Mouse (Mus musculus) left cerebral cortex, adult 18-20 months (tissue): ENCODE data around the gene D17H6S53E. TPM values are rescaled to one million over a fixed set of nuclear protein-coding genes. Genes with fewer than 3 reads are reported as not detected.

Source experiments
- DNase-seq, 2 experiments: peaks; one replicate each; pipeline ENCODE4 v3.0.0; 2021 to 2022; ENCODE audit warnings: low spot score in 2 of 2, mixed read lengths in 1 of 2
- long read RNA-seq, 2 experiments: library from polyadenylated mRNA; stranded (forward); transcript quantifications; one replicate each; pipeline ENCODE4 v2.0.0; 2021
- total RNA-seq, 2 experiments: library from RNA; stranded (reverse); gene quantifications; 2 replicates each; pipeline ENCODE4 v1.2.3; 2021

D17H6S53E gene
- 10 to 100 TPM; 31.5 to 32.2 TPM for total RNA-seq
- long read RNA-seq, experiment 1, partial matches to known transcripts = 0 of 3 reads
- long read RNA-seq, experiment 1, other reads (novel, unspliced or antisense) = 1 of 3 reads
- long read RNA-seq, experiment 2 = 0 reads

DNA sequence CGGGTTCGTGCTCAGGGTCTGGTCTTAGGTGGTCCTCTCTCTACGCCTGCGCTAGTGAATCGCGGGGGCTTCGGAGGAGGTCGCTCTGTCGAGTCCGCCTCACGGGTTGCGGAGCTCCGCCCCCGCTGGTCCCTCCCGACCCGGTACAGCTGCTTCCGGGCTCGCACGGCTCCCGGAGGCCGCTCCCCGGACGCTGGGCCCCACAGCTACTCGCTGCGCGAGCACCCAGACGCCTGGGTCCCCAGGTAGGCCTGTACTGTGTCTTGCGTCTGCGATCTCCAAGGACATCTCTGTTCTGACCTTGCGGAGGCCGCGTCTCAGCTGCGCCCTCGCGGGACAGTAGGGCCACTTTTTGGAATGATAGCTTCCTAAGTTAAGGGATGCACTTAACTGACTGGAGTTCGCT, at the start of gene D17H6S53E:
D17H6S53E (plus strand) TSS at position 168 of the 406 bp plus-strand sequence.
- peak; percentile 59 to 75 for DNase-seq

DNA sequence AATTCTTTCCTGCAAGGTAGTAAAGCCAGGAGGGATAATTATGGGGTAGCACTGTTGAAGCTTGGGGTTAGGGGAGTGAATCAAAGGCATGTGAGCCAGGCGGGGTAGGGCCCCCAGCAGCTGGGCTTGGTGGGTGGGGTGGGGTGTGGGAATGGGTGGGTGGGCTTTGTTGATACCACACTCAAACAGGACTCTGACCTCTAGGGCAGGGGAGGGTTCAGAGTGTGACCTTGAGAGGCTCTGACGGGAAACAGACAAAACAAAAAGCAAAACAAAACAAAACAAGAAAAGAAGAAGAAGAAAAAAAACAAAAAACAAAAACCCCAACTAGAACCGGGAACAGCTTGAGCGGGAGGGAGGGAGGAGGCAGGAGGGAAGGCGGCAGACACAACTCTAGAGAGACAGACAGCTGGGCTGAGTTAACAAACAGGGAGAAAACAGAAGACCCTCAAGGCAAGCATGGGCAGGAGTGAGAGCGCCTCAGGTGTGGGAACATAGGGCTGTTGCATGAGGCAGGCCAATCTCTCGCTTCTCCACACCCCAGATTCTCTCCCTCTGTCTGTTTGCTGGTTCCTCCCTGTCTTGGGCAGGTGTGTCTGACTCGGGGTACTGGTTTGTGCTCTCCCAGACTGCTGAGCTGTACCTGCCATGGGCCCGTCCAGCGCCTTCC, 49.5 kb upstream of the D17H6S53E start, which contains the start of gene Ly6g6e:
Ly6g6e (plus strand) TSS at position 396 of the 670 bp plus-strand sequence.
- DNase-seq = no peak

GRCm38 (mm10) chr17:35077285-35077684, 48.9 kb upstream of the D17H6S53E start:
- no peak for DNase-seq

DNA sequence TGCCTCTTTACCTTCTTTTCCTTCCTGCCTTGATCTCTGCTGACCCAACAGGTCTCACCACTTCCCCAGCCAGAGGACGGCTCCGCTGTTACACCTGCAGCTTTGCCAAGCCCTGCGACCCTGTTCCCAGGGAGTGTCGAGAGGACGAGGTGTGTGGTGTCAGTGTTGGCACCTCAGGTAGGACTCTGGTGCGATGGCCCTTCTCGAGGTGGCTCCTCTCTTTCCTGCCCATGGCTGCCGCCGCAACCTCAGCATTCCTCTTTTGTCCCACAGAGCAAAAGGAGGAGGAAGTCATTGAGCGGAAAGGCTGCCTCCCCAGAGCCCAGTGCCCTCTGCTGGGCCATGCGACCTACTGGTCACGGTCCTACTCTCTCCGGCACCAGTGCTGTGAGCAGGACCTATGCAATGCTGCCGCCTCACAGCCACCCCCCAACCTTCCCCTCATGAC, 48.4 kb upstream of the D17H6S53E start, which contains the start of gene Ly6g6d:
Ly6g6d (minus strand) TSS at position 280 of the 448 bp plus-strand sequence.
- DNase-seq = no peak

DNA sequence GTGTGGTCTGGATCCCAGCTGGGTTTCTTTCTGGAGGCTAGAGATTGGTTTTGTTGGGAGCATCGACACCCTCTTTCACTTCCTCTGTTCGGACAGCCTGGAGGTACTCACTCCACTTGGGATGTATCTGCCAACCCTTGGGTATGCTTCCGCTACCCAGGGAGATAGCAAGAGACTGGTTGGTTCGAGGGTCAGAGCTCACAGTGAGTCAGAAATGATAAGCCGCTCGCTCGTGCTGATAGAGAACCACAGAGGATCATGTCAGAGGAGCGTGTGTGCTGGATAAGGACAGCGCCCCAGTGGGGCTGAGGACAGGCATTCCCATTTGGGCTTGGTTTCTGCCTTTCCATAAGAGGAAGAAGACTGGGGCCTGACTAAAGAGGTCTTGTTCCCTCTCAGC, 46.4 kb upstream of the D17H6S53E start:
- DNase-seq = no peak

DNA sequence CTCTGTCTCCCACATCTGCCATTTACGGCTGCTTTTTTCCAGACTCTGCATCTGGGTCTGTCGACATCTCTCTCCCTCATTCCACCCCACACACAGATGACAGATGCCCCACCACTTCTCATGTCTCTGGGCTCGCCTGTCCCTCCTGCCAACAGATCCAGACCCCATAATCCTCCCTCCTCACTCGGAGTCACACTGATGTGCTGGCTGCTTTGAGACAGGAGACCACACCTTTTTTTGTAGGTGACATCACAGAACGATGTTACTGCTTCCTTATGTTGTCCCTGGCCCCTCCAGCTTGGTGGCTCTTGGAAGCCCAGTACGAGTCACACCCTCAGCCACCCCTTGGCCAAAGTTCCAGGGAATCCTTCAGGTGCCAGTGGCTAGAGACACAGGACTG, 45.9 kb upstream of the D17H6S53E start:
- no peak for DNase-seq

- DNase-seq = no peak
These were observed 45.5 kb upstream of the D17H6S53E start for GRCm38 (mm10) chr17:35080710-35081109.

DNA sequence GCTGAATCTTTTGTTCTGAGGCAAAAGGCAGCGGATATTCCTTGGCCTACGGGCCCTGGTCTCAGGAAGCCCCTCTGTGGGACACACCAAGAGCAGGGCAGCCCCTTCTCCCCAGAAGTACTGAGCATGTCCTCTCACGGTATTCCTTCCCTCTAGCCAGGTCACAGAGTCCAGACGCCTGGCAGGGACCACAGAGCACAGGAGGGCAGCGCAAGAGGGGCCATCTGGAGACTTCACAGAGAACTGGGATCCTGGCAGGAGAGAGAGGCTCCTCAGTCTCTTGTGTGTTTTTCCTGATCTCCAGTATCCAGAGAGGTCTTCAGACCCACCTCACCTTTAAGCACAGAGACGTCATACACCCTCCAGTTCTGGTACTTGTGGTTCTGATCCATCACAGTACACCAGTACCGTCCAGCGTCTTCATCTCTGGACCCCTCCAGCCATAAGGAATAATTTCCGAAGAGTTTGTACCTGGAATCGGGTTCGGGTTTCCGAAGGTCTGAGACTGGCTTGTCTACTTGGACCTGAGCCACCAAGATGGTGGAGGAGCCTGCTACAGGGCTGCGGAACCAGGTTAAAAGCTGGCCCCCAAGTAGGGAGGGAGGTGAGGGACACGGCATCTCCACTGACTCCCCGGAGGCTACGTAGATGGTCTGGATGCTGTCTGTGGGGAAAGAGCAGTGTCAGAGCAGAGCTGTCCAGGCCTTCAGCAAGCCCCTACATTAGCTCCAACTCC, 43.2 kb upstream of the D17H6S53E start:
- no peak for DNase-seq

DNA sequence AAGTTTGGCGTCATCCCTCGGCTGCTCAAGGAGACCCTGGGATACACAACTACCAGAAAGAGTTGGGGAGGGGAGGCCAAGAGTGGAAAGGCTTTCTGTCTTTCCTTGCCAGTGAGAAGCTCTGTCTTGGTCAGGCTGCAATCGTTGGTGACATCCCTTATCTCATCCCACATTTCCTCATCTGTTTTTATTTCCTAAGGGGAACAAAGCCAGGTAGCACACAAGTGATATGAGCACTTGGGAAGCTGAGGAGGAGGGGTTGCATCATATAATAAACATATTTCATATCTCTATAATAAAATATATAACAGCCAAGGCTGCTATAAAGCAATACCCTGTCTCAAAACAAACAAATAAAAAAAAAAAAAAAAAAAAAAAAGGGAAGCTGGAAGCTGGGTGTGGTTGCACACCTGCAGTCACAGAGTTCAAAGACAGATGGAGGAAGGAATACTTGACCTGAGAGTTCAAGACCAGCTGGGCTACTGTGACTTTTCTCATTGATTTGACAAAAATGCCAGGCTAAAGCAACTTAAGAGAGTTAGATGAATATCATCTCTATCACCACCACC, 42.2 kb upstream of the D17H6S53E start:
- no peak for DNase-seq

GRCm38 (mm10) chr17:35085208-35085865, 40.8 kb upstream of the D17H6S53E start, which contains the start of gene Ly6g6f:
Gene Ly6g6f (minus strand): TSS chr17:35085610.
- no peak for DNase-seq

- DNase-seq = no peak
These were observed 38.0 kb upstream of the D17H6S53E start for GRCm38 (mm10) chr17:35088151-35088550.

DNA sequence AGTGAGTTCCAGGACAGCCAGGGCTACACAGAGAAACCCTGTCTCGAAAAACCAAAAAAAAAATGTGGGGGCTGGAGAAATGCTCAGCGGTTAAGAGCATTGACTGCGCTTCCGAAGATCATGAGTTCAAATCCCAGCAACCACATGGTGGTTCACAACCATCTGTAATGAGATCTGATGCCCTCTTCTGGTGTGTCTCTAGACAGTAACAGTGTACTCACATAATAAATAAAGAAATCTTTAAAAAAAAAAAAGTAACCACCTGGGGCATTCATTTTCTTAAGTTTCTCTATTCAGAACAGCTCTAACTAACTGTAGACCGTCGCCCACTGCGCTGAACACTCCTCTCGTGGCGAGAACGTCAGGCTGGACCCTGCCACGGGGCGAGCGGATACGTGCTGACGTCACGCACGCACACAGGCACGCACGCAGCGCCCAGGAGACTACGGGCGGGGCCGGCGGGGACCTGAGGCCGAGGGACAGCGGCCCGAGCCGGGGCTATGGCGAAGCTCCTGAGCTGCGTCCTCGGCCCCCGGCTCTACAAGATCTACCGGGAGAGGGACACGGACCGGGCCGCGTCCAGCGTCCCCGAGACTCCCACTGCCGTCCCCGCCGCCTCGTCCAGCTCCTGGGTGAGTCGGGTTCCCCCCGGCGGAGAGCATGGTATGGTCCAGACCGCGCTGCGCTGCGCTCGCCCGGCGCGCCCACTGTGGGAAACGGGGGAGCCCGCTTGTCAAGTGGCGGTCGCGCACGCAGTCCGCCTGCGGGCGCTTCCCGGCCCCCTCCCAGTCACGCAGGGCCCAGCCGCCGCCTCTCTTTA, 37.1 kb upstream of the D17H6S53E start, which contains the start of gene Abhd16a:
Abhd16a (plus strand) TSS at position 439 of the 820 bp plus-strand sequence.
- DNase-seq = peak; percentile 92 to 96

DNA sequence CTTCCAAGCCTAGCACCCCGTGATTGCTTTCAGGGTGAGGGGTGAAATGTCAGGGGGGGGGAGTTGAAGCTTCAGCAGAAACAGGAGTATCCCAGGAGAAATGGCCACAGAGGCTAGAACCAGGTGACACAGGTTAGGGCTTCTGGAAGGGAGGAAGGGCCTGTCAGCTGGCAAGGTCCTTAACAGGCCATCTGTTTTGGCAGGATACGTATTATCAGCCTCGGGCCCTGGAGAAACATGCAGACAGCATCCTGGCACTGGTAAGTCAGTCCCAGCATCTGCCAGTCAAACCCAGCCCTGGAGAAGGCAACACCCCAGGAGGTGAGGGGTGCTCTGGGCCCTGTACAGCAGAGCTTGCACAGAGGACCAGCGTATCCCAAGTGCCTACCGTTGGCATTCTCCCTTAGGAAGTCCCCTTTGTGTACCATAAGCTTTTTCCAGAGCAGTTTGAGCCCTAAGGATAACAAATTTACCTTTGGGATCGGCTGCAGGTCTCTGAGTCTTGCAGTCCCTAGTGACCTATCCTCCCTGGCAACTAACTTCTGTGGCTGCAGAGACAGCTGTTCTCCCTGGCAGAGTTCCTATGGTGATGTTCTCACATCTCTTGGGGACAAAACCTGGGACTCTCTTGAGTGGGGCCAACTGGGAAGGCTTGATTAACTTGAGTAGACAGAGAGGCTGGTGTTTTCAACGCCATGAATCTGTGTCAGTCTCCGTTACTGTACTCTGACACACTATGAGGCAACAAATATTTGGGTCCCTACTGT, 35.8 kb upstream of the D17H6S53E start:
- DNase-seq = no peak

DNA sequence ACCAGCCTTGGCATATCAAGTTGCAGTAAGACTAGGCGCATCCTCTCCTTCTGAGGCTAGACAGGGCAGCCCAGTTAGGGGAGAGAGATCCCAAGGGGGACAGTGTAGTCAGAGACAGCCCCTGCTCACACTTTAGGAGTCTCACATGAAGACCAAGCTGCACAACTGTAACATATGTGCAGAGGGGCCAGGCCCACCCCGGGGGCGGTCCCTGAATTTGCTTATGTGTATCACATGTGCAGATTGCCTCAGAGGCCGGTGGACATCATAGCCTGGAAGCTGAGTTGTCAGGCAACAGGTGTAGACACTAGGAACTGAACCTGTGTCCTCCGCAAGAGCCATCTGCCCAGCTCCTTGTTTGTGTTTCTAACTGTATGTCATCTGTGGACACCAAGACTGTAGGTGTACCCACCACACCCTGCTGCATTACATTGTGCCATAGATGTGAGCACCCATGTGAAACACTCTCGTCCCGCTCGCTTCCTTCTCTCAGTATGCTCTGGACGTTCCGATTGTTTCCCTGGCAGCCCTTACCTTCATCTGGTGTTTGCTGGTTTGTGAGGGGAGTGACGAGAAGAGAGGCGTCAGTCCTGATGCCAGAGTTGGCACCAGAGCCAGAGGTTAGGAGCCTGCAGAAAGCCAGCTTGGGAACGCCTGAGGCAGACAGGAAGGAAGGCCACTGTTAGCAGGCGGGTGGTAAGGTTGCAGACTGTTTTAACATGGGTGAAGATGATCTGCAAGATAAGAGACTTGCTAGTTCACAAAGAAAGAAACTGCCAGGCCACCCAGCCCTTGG, 33.6 kb upstream of the D17H6S53E start:
- DNase-seq = no peak

- no peak for DNase-seq
These were observed 31.5 kb upstream of the D17H6S53E start for GRCm38 (mm10) chr17:35094475-35095365.

DNA sequence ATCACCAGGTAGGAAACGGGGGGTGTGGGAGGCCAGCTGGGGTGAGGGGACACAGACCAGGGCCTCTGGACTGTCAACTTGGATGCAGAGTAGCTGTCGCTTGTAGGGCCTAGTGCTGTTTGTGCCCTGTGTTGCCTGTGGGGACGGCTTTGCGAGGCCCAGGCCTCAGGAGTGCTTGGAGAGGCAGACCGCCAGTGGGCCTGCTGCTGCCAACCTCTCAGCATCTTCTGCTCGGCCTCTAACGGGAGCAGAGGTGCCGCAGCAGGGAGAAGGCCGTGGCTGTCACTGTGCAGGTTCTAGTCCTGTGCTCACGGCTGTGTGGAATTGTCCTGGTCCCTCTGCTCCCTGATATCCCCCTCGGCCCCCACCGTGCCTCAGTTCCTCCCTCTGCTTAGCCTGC, 29.6 kb upstream of the D17H6S53E start:
- DNase-seq = no peak

DNA sequence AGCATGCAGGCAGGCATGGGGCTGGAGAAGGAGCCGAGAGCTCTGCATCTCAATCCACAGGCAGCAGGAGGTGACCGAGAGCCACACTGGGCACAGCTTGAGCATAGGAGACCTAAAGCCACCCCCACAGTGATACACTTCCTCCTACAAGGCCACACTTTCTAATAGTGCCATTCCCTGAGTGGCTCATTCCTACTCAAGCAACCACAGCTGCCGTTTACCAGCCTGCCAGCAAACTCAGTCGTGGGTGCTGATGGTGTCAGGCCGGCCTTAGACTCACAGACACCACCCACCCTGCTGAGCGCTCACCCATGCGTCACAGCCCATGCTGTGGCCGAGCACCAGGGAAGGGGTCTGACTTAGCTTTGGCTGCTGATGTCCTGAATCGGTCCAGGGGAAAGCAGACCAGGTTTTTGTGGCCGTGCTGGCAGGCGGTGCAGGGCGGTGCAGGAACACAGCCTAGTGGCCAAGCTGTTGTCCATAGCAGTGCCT, 29.0 kb upstream of the D17H6S53E start:
- DNase-seq = peak; percentile 57 to 71
